Mouse (Mus musculus): ENCODE results near the gene Msi2. TPM values are rescaled to one million over a fixed set of nuclear protein-coding genes. Genes with fewer than 3 reads are reported as not detected.

Gene Msi2
- total and polyA plus RNA-seq, 2 experiments from 2014 or later = 33.0 to 170 TPM

DNA sequence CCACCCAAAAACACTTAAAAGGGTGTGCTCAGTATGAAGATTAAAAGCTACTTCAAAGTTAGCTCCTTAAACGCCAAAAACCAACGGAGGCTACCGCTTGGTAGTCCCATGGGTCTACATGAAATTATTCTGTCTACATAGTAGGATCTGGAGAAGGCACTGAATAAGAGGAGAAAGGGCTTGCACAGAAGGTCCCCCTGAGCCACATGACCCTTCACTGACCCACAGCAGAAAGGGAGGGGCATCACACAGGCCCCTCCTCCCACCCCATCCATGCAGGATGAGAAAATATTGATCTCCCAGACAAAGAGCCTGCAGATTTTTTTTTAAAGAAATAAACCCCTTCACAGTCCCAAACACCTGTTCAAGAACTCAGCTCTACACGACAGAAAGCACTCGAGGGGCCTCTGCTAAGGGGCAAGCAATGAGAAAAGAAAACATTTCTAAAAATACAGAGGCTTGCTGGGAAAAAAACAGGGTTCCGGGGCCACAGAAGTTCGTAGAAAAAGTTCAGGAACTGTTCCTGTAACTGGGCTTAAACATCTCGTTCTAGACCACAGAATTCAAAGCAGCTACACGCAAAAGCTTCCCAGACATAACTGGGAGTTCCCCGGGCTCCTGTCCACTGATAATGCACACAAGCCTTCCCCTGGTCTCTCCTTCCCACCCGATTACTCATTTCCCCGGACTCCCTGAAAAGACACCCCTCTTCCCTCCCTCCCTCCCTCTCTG lies 27.6 kb downstream of the Msi2 start:
- TF ChIP-seq CTCF (IDR thresholded peaks at IDR 0.05; ENCODE audit: low read depth) = no peak
- peak overlapping the region; percentile 32; the same call in 1 of the 2 replicates for H3K27ac ChIP-seq
- no peak overlapping the region for H3K4me3 ChIP-seq (ENCODE audit: low read length)
- DNase-seq (ENCODE audit: low spot score) (no peak), ATAC-seq (no peak)
- H3K9me3 ChIP-seq (ENCODE audit: low read length) = no peaks in the 10 kb centered on the region
- no peaks in the 10 kb centered on the region for H3K27me3 ChIP-seq (ENCODE audit: insufficient read depth, low read length)
- H3K9ac ChIP-seq (replicated peaks; ENCODE audit: low read length) = no peak overlapping the region
- 20% methylated on average over 12 of the region's 12 CpGs for WGBS
- H3K4me1 ChIP-seq (ENCODE audit: insufficient read depth, low read length) = peaks cover 9% of the 10 kb centered on the region; the same call in 1 of the 2 replicates
- H3K36me3 ChIP-seq (ENCODE audit: insufficient read depth, low read length) = 0 out of 2 replicates have a peak, but pooled peaks cover 4% of the 10 kb centered on the region
- no peak overlapping the region for H3K4me2 ChIP-seq (ENCODE audit: low read depth, low read length)

DNA sequence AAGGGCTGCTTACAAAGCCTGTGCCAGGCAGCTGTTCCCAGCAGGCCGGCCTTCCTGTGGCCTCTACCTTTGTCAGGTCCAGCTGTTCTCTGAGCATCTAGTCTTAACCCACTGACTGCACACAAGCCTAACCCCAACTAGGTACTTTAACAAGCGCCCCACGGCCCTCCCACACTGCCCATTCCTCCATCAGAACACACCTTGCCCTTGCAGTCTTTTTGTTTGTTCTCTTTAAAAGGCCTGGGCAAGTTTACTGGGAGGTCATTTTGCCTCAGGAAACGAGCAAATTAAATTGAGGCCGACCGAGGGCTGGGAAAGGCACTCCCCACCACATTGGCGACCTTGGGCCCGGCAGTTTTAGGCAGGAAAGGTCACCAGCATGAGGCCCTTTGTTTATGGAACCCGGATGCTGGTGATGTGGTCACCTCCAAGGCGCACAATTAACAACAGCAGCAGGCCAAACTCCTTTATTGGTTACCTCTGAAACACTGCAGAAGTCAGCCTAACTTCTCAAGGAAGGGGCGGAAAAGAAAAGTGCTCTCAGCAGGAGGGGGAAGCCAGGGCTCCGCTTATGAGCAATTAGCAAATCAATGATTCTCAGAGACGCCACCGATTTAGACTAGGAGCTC lies 28.4 kb downstream of the Msi2 start:
- Histone ChIP-seq H3K27me3 (ENCODE audit: insufficient read depth, low read length) (no peaks in the 10 kb centered on the region), H3K4me2 (ENCODE audit: low read depth, low read length) (no peak overlapping the region), H3K9ac (replicated peaks; ENCODE audit: low read length) (no peak overlapping the region), H3K4me1 (ENCODE audit: insufficient read depth, low read length) (peaks cover 9% of the 10 kb centered on the region; the same call in 1 of the 2 replicates), H3K4me3 (ENCODE audit: low read length) (no peak overlapping the region), H3K9me3 (ENCODE audit: low read length) (no peaks in the 10 kb centered on the region), H3K36me3 (ENCODE audit: insufficient read depth, low read length) (0 out of 2 replicates have a peak, but pooled peaks cover 4% of the 10 kb centered on the region), H3K27ac (peak overlapping the region; percentile 32; the same call in 1 of the 2 replicates)
- ATAC-seq (no peak), DNase-seq (ENCODE audit: low spot score) (no peak)
- 23% methylated on average over 14 of the region's 14 CpGs for WGBS
- TF ChIP-seq CTCF (IDR thresholded peaks at IDR 0.05; ENCODE audit: low read depth) = no peak

DNA sequence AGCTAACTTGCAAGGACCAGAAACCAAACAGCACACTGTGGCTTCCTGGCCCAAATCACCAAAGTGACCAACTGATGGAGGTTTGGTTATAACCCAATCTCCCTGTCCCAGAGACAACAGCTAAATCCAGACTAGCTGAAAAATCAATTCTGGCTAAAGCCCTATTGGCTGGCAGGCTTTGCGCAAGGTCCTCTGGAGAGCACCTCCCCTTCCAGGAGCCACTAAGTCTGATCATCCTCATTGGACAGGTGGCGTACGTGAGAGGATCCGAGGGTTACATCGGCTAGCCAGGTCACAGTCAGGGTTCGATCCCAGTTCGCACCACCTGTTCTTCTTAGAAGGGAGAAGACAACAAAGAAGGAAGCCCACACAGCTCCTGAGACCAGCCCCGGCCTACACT lies 29.7 kb downstream of the Msi2 start:
- no peak for DNase-seq (ENCODE audit: low spot score)
- Histone ChIP-seq H3K27me3 (ENCODE audit: insufficient read depth, low read length) (no peaks in the 10 kb centered on the region), H3K4me3 (ENCODE audit: low read length) (no peak overlapping the region), H3K4me2 (ENCODE audit: low read depth, low read length) (no peak overlapping the region), H3K36me3 (ENCODE audit: insufficient read depth, low read length) (0 out of 2 replicates have a peak, but pooled peaks cover 4% of the 10 kb centered on the region), H3K9ac (replicated peaks; ENCODE audit: low read length) (no peak overlapping the region), H3K27ac (no peak overlapping the region), H3K9me3 (ENCODE audit: low read length) (no peaks in the 10 kb centered on the region), H3K4me1 (ENCODE audit: insufficient read depth, low read length) (peaks cover 14% of the 10 kb centered on the region; the same call in 1 of the 2 replicates)
- no peak for ATAC-seq
- WGBS = 90% methylated on average over 8 of the region's 8 CpGs
- TF ChIP-seq CTCF (IDR thresholded peaks at IDR 0.05; ENCODE audit: low read depth) = no peak

DNA sequence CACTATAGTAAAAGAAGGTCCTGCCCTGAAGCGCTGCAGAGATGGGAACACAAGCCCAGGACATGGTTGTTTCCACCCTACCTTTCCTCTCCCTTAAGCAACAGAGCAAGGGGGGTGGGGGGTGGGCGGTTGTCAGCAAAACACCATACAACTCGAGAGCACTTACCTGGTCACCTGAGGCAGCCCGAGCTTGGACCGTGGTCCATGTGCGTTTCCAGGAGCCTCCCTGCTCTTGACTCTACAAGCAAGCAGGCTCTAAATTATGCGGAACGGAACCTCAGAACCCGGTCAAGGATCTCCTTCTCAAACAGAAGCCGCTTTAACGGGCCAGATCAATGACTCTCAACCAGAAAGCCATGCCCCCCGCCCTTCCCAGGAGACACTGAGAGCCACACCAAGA lies 30.6 kb downstream of the Msi2 start:
- no peak for DNase-seq (ENCODE audit: low spot score)
- H3K4me2 ChIP-seq (ENCODE audit: low read depth, low read length) = no peak overlapping the region
- no peak for ATAC-seq
- 0 out of 2 replicates have a peak, but pooled peaks cover 4% of the 10 kb centered on the region for H3K36me3 ChIP-seq (ENCODE audit: insufficient read depth, low read length)
- peaks cover 16% of the 10 kb centered on the region; the same call in 1 of the 2 replicates for H3K4me1 ChIP-seq (ENCODE audit: insufficient read depth, low read length)
- no peak overlapping the region for H3K27ac ChIP-seq
- TF ChIP-seq CTCF (IDR thresholded peaks at IDR 0.05; ENCODE audit: low read depth) = no peak
- no peak overlapping the region for H3K9ac ChIP-seq (replicated peaks; ENCODE audit: low read length)
- H3K27me3 ChIP-seq (ENCODE audit: insufficient read depth, low read length) = no peaks in the 10 kb centered on the region
- H3K4me3 ChIP-seq (ENCODE audit: low read length) = no peak overlapping the region
- H3K9me3 ChIP-seq (ENCODE audit: low read length) = no peaks in the 10 kb centered on the region
- 91% methylated on average over 12 of the region's 12 CpGs for WGBS

DNA sequence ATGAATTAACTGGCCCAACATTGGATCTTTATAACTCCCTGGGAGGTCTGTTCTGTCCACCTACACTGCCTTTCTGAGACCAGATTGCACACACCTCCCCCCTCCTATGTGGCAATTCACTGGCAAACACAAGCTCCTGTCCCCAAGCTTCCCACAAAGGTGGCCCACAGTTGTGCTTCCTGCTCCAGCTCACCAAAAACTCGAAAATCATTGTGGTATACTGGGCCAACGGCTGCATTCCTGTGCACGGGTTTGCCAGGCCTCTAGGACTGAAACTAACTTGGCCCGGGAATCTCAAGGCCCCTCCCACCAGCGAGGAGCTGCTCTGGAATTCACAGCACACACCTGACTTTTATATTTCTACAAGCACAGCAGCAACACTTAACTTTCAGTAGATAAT lies 31.3 kb downstream of the Msi2 start:
- Histone ChIP-seq H3K4me1 (ENCODE audit: insufficient read depth, low read length) (peaks cover 16% of the 10 kb centered on the region; the same call in 1 of the 2 replicates), H3K4me3 (ENCODE audit: low read length) (no peak overlapping the region), H3K9ac (replicated peaks; ENCODE audit: low read length) (no peak overlapping the region), H3K36me3 (ENCODE audit: insufficient read depth, low read length) (0 out of 2 replicates have a peak, but pooled peaks cover 4% of the 10 kb centered on the region), H3K4me2 (ENCODE audit: low read depth, low read length) (no peak overlapping the region), H3K9me3 (ENCODE audit: low read length) (no peaks in the 10 kb centered on the region), H3K27ac (0 out of 2 replicates have a peak overlapping the region, but pooled peaks have one; percentile 32), H3K27me3 (ENCODE audit: insufficient read depth, low read length) (no peaks in the 10 kb centered on the region)
- TF ChIP-seq CTCF (IDR thresholded peaks at IDR 0.05; ENCODE audit: low read depth) = no peak
- ATAC-seq = no peak
- no peak for DNase-seq (ENCODE audit: low spot score)
- WGBS = 67% methylated on average over 5 of the region's 5 CpGs

DNA sequence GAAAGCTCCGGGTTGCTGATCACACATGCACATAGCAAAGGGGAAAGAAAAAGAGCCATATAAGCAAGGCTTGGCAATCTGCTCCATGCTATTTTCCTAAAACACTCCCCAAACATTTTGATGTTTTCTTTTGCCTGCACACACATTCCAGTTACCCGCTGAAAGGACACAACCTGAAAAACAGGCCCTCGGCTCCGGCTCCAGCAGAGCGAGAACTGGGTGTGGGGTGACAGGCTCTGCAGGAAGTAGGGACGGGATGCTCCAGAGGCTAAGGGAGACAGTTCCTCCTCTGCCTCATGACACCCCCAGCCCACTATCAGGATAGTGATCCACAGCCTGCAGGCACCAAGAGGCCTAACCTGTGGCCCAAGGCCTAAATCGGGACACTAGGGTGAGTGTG lies 32.3 kb downstream of the Msi2 start:
- Histone ChIP-seq H3K4me1 (ENCODE audit: insufficient read depth, low read length) (peaks cover 16% of the 10 kb centered on the region; the same call in 1 of the 2 replicates), H3K4me3 (ENCODE audit: low read length) (no peak overlapping the region), H3K36me3 (ENCODE audit: insufficient read depth, low read length) (0 out of 2 replicates have a peak, but pooled peaks cover 4% of the 10 kb centered on the region), H3K9ac (replicated peaks; ENCODE audit: low read length) (no peak overlapping the region), H3K9me3 (ENCODE audit: low read length) (no peaks in the 10 kb centered on the region), H3K4me2 (ENCODE audit: low read depth, low read length) (no peak overlapping the region), H3K27me3 (ENCODE audit: insufficient read depth, low read length) (no peaks in the 10 kb centered on the region), H3K27ac (peak overlapping the region; percentile 32; the same call in 1 of the 2 replicates)
- WGBS = 72% methylated on average over 7 of the region's 7 CpGs
- DNase-seq (ENCODE audit: low spot score) (no peak), ATAC-seq (no peak)
- no peak for TF ChIP-seq CTCF (IDR thresholded peaks at IDR 0.05; ENCODE audit: low read depth)
